Mouse (Mus musculus) olfactory bulb, adult 2 months (tissue): ENCODE measurements at regions not wholly inside any gene's neighbourhood (a gene's known extent, or its start where the extent isn't known, plus 50 kb on each side); places are given as distances from the start of the nearest gene placed in this dataset.
"Not testable (repeated sequence)": the region's sequence is repeated elsewhere in the genome, so short reads cannot be mapped to it uniquely, and the experiment has no call there.

Experiments
- CTCF ChIP-seq: fragments of 200-500 bp; IDR thresholded peaks from 2 replicates; pipeline ENCODE4 v1.5.1; 2012; ENCODE audit warnings: low read depth, mild to moderate bottlenecking, low read length, moderate library complexity; ENCODE audit not compliant: insufficient read depth
- POLR2A ChIP-seq: fragments of 200-500 bp; IDR thresholded peaks from 2 replicates; pipeline ENCODE4 v1.6.1; 2012; ENCODE audit warnings: mild to moderate bottlenecking, low read depth, low read length, moderate library complexity; ENCODE audit not compliant: insufficient read depth

DNA sequence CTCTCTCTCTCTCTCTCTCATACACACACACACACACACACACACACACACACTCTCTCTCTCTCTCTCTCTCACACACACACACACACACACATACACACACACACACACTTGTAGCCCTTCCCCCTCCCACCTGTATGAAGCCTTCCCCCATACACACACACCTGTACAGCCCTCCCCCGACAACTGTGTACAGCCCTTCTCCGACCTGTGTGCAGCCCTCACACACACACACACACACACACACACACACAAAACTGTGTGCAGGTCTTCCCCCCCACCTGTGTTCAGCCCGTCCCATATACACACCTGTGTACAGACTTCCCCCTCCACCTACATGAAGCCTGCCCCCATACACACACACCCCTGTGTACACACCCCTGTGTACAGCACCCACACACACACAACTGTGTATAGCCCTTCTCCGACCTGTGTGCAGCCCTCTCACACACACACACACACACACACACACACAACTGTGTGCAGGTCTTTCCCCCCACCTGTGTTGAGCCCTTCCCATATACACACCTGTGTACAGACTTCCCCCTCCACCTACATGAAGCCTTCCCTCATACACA lies 88.0 kb upstream of the Pou3f3 start:
- TF ChIP-seq CTCF, POLR2A: not testable (repeated sequence)
